Mouse (Mus musculus): ENCODE data around the gene Enpp7. TPM values are rescaled to one million over a fixed set of nuclear protein-coding genes. Genes with fewer than 3 reads are reported as not detected.

Enpp7 gene
- polyA plus RNA-seq, 2 experiments, result not detected

GRCm38 (mm10) chr11:119036934-119037779, 49.2 kb downstream of the Enpp7 start:
- WGBS (ENCODE audit: insufficient replicate concordance), result 5% methylated on average over 56 of the region's 57 CpGs
- TF ChIP-seq CTCF (IDR thresholded peaks at IDR 0.05; ENCODE audit: low read depth) (no peak), EP300 (IDR thresholded peaks at IDR 0.05; ENCODE audit: low read depth) (no peak)
- H3K4me3 ChIP-seq (ENCODE audit: insufficient read depth in 1 of 2, low read depth in 2 of 2, low read length in 2 of 2), result peak overlapping the region; percentile 9 to 39; a peak in 3 of 4 replicates
- DNase-seq (ENCODE audit: low read depth in 3 of 3, low spot score in 3 of 3), result no peak
- H3K36me3 ChIP-seq (replicated peaks; ENCODE audit: control insufficient read depth, insufficient read depth, low read depth), result peaks cover 3% of the 10 kb centered on the region; the same call in 1 of the 2 replicates
- no peak for ATAC-seq (ENCODE audit: insufficient read depth)
- peaks cover 0 to 8% of the 10 kb centered on the region in 2 experiments; a peak in 2 of 4 replicates for H3K4me1 ChIP-seq (replicated peaks; ENCODE audit: control insufficient read depth in 2 of 2, insufficient read depth in 2 of 2, low read length in 1 of 2)
- peak overlapping the region; percentile 54 for H3K4me2 ChIP-seq (ENCODE audit: low read depth)
- H3K9ac ChIP-seq (replicated peaks), result no peak overlapping the region
- peaks cover 81% of the 10 kb centered on the region for H3K27me3 ChIP-seq (ENCODE audit: control insufficient read depth, insufficient read depth, low read length)
- no peak overlapping the region for H3K27ac ChIP-seq
- H3K9me3 ChIP-seq (ENCODE audit: control insufficient read depth, low read length), result no peaks in the 10 kb centered on the region

GRCm38 (mm10) chr11:119037780-119038401, 49.9 kb downstream of the Enpp7 start:
- 18% methylated on average over 18 of the region's 18 CpGs for WGBS (ENCODE audit: insufficient replicate concordance)
- TF ChIP-seq EP300 (IDR thresholded peaks at IDR 0.05; ENCODE audit: low read depth), result no peak
- TF ChIP-seq CTCF (IDR thresholded peaks at IDR 0.05; ENCODE audit: low read depth), result no peak
- peaks cover 89% of the 10 kb centered on the region for H3K27me3 ChIP-seq (ENCODE audit: control insufficient read depth, insufficient read depth, low read length)
- ATAC-seq (ENCODE audit: insufficient read depth) (no peak), DNase-seq (ENCODE audit: low read depth in 3 of 3, low spot score in 3 of 3) (no peak)
- H3K36me3 ChIP-seq (replicated peaks; ENCODE audit: control insufficient read depth, insufficient read depth, low read depth), result peaks cover 3% of the 10 kb centered on the region; the same call in 1 of the 2 replicates
- H3K4me1 ChIP-seq (replicated peaks; ENCODE audit: control insufficient read depth in 2 of 2, insufficient read depth in 2 of 2, low read length in 1 of 2), result peaks cover 0 to 8% of the 10 kb centered on the region in 2 experiments; a peak in 2 of 4 replicates
- H3K9ac ChIP-seq (replicated peaks), result no peak overlapping the region
- H3K27ac ChIP-seq, result no peak overlapping the region
- H3K4me2 ChIP-seq (ENCODE audit: low read depth), result peak overlapping the region; percentile 54
- no peak overlapping the region for H3K4me3 ChIP-seq (ENCODE audit: insufficient read depth in 1 of 2, low read depth in 2 of 2, low read length in 2 of 2)
- H3K9me3 ChIP-seq (ENCODE audit: control insufficient read depth, low read length), result no peaks in the 10 kb centered on the region

- no peaks in the 10 kb centered on the region for H3K9me3 ChIP-seq (ENCODE audit: control insufficient read depth, low read length)
- H3K9ac ChIP-seq (replicated peaks), result no peak overlapping the region
- peaks cover 0 to 8% of the 10 kb centered on the region in 2 experiments; a peak in 2 of 4 replicates for H3K4me1 ChIP-seq (replicated peaks; ENCODE audit: control insufficient read depth in 2 of 2, insufficient read depth in 2 of 2, low read length in 1 of 2)
- H3K27ac ChIP-seq, result no peak overlapping the region
- TF ChIP-seq CTCF (IDR thresholded peaks at IDR 0.05; ENCODE audit: low read depth) (0 out of 2 replicates have a peak, but pooled peaks have one; percentile 2), EP300 (IDR thresholded peaks at IDR 0.05; ENCODE audit: low read depth) (no peak)
- H3K27me3 ChIP-seq (ENCODE audit: control insufficient read depth, insufficient read depth, low read length), result peaks cover 94% of the 10 kb centered on the region
- H3K4me3 ChIP-seq (ENCODE audit: insufficient read depth in 1 of 2, low read depth in 2 of 2, low read length in 2 of 2), result no peak overlapping the region
- DNase-seq (ENCODE audit: low read depth in 3 of 3, low spot score in 3 of 3) (no peak), ATAC-seq (ENCODE audit: insufficient read depth) (no peak)
- H3K4me2 ChIP-seq (ENCODE audit: low read depth), result no peak overlapping the region
- 63% methylated on average over 22 of the region's 22 CpGs for WGBS (ENCODE audit: insufficient replicate concordance)
- H3K36me3 ChIP-seq (replicated peaks; ENCODE audit: control insufficient read depth, insufficient read depth, low read depth), result peaks cover 3% of the 10 kb centered on the region; the same call in 1 of the 2 replicates
These were observed 50.9 kb downstream of the Enpp7 start for GRCm38 (mm10) chr11:119038744-119039484.

GRCm38 (mm10) chr11:119039732-119040512, 51.9 kb downstream of the Enpp7 start:
- Histone ChIP-seq H3K27ac (no peak overlapping the region), H3K9me3 (ENCODE audit: control insufficient read depth, low read length) (no peaks in the 10 kb centered on the region), H3K4me3 (ENCODE audit: insufficient read depth in 1 of 2, low read depth in 2 of 2, low read length in 2 of 2) (peak overlapping the region; percentile 63 to 72), H3K27me3 (ENCODE audit: control insufficient read depth, insufficient read depth, low read length) (peaks cover 94% of the 10 kb centered on the region), H3K4me1 (replicated peaks; ENCODE audit: control insufficient read depth in 2 of 2, insufficient read depth in 2 of 2, low read length in 1 of 2) (peaks cover 0 to 8% of the 10 kb centered on the region in 2 experiments; a peak in 2 of 4 replicates), H3K36me3 (replicated peaks; ENCODE audit: control insufficient read depth, insufficient read depth, low read depth) (peaks cover 3% of the 10 kb centered on the region; the same call in 1 of the 2 replicates), H3K4me2 (ENCODE audit: low read depth) (peak overlapping the region; percentile 82), H3K9ac (replicated peaks) (peak overlapping the region; percentile 58)
- TF ChIP-seq EP300 (IDR thresholded peaks at IDR 0.05; ENCODE audit: low read depth) (no peak), CTCF (IDR thresholded peaks at IDR 0.05; ENCODE audit: low read depth) (no peak)
- ATAC-seq (ENCODE audit: insufficient read depth), result no peak
- no peak for DNase-seq (ENCODE audit: low read depth in 3 of 3, low spot score in 3 of 3)
- 9% methylated on average over 21 of the region's 21 CpGs for WGBS (ENCODE audit: insufficient replicate concordance)
